Mouse (Mus musculus) C2C12 (cell line): ENCODE measurements around the gene Poglut1.

Experiments
- CEBPB ChIP-seq: IDR thresholded peaks from one replicate; pipeline ENCODE4 v1.6.1; 2011; ENCODE audit warnings: low read depth, mild to moderate bottlenecking, control low read depth, moderate library complexity
- CTCF ChIP-seq: IDR thresholded peaks from one replicate; pipeline ENCODE4 v1.5.1; 2011; ENCODE audit not compliant: control insufficient read depth, insufficient read depth, insufficient read length
- FOSL1 ChIP-seq: IDR thresholded peaks from one replicate; pipeline ENCODE4 v1.8.0; 2011; ENCODE audit warnings: mild to moderate bottlenecking, low read length; ENCODE audit not compliant: poor library complexity, insufficient read depth, severe bottlenecking
- MAX ChIP-seq: IDR thresholded peaks from one replicate; pipeline ENCODE4 v1.6.1; 2011; ENCODE audit warnings: mild to moderate bottlenecking, control low read depth
- MYOD1 ChIP-seq: IDR thresholded peaks from one replicate; pipeline ENCODE4 v1.6.1; 2011; ENCODE audit warnings: low read depth; ENCODE audit not compliant: control insufficient read depth, insufficient read length
- MYOG ChIP-seq: IDR thresholded peaks from one replicate; pipeline ENCODE4 v1.6.1; 2011; ENCODE audit not compliant: control insufficient read depth, insufficient read length; ENCODE audit errors: extremely low read depth
- USF1 ChIP-seq: IDR thresholded peaks from one replicate; pipeline ENCODE4 v1.6.1; 2011; ENCODE audit warnings: low read depth, mild to moderate bottlenecking, control low read depth, moderate library complexity

GRCm38 (mm10) chr16:38522129-38523084, 27.7 kb downstream of the Poglut1 start, which contains the start of gene Timmdc1:
- no peak for TF ChIP-seq CTCF
- TF ChIP-seq MYOD1 = no peak
- TF ChIP-seq CEBPB = no peak
- peak; percentile 58 for TF ChIP-seq MAX
- no peak for TF ChIP-seq USF1
- TF ChIP-seq MYOG = no peak
- TF ChIP-seq FOSL1 = no peak
